Mouse (Mus musculus): Measurements from ENCODE around the gene Flrt1.
"Not testable (repeated sequence)": the region's sequence is repeated elsewhere in the genome, so short reads cannot be mapped to it uniquely, and the experiment has no call there.

Flrt1 gene

GRCm38 (mm10) chr19:7068136-7068535 is 37.4 kb downstream of the Flrt1 start:
- DNase-seq (ENCODE audit: low spot score): peak; percentile 80

DNA sequence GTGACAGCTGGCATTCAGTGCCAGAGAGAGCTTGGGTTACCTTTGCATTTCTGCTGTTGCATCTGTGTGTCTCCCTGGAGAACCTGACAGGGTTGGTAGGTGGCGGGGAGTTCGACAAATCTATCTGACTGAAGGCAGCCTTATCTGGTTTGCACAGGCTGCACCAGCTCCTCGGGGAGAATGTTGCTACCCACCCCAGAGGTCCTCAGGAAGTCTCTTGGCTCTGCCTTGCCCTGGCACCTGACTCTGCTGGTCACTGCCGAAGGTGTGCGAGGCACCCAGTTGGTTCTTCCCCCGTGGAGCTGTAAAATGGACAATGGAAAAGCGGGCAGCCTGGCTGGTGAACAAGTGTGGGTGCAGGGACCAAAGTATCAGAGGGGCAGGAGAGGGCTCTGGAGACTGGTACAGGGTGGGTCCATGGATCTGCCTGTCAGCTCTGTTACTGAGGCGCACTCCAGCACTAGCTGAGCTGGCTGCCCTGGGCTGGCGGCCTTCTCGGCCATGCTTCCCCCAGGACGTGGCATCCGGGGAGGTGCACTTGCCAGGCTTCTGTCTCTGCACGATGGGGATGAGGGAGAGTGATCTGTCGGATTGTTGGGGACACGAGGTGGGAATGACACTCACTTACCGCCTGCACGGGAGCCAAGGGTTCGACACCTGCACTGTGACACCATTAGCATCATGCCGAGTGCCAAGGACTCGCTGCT is 38.0 kb downstream of the Flrt1 start:
- DNase-seq (ENCODE audit: low spot score): no peak

GRCm38 (mm10) chr19:7066828-7067342 is 38.6 kb downstream of the Flrt1 start:
- DNase-seq (ENCODE audit: low spot score): no peak

- no peak for DNase-seq (ENCODE audit: low spot score)
These were observed 39.3 kb downstream of the Flrt1 start for GRCm38 (mm10) chr19:7066034-7066827.

- DNase-seq (ENCODE audit: low spot score): peak; percentile 70
These were observed 41.0 kb downstream of the Flrt1 start for GRCm38 (mm10) chr19:7064571-7064970.

DNA sequence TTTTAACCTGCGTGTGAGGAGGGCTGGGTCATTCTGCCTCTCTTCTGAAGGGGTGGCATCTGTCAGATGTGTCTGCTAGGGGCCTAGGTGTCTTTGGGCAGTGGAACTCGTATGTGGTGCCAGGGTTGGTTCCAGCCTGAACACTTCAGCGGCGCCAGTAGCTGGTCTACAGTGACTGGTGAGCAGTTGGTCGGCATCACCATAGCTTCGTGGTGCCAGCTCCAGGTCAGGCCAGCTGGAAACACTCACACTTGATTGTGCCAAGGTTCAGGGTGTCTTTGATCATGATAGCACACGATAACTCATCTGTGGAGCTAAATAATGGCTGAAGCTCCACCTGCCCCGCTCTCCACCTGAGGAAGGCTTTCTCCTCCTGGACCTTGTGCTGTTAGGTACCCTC is 42.6 kb downstream of the Flrt1 start:
- no peak for DNase-seq (ENCODE audit: low spot score)

DNA sequence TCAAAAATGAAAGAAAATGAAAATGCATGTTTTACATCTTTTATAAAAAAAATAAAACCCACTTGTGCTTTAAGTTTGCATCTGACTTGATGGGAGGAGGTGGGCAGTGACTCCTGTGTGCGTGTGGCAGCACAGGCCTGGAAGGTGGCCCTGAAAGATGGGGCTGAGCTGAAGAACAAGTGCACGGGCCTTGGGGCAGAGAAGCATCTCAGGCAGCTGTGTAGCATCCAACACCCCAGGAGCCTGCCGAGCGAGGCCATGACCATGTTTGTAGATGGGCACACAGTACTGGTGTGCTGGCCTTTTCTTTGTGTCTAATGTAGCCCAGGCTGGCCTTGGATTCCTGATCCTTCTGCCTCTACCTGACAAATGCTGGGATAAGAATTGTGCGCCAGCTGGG is 43.4 kb downstream of the Flrt1 start:
- no peak for DNase-seq (ENCODE audit: low spot score)

- DNase-seq (ENCODE audit: low spot score): no peak
These were observed 47.0 kb downstream of the Flrt1 start for GRCm38 (mm10) chr19:7058541-7058940.

- peak; percentile 57 for DNase-seq (ENCODE audit: low spot score)
These were observed 47.8 kb downstream of the Flrt1 start for GRCm38 (mm10) chr19:7057722-7058207.

DNA sequence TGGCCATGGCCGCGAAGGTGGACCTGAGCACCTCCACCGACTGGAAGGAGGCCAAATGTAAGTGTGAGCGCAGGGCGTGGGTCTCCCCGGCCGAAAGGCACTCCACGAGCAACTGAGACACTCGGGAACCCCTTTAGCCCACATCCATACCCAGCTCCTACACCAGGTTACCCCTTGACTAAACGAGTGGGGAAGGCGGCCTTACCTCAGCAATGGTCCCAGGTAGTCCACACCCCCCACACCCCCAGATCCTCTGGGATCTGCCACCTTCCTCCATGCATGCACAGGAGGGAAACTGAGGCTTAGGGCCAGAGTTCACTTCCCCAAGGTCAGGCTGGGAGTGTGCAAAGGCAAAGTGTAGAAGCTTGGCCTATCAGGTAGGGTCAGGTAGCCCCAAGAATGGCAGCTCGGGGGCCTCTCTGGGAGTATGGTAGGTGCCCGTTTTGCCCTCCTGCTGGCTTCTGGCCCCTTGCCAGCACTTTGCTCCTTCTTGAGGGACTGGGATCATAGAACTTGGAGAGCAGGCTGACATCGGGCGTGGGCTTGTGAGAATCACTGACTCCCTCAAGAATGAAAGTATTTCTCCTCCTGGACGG is 48.3 kb downstream of the Flrt1 start:
- no peak for DNase-seq (ENCODE audit: low spot score)

GRCm38 (mm10) chr19:7056248-7057087 is 49.1 kb downstream of the Flrt1 start, which contains the start of gene Macrod1:
TSS of gene Macrod1 (plus strand) at chr19:7056810.
- DNase-seq (ENCODE audit: low spot score): no peak

- DNase-seq (ENCODE audit: low spot score): no peak
These were observed 50.4 kb downstream of the Flrt1 start for GRCm38 (mm10) chr19:7055173-7055572.

- no peak for DNase-seq (ENCODE audit: low spot score)
These were observed 50.8 kb downstream of the Flrt1 start for GRCm38 (mm10) chr19:7054772-7055171.

- DNase-seq (ENCODE audit: low spot score): not testable (repeated sequence)
These were observed 52.1 kb downstream of the Flrt1 start for GRCm38 (mm10) chr19:7053382-7053781.

DNA sequence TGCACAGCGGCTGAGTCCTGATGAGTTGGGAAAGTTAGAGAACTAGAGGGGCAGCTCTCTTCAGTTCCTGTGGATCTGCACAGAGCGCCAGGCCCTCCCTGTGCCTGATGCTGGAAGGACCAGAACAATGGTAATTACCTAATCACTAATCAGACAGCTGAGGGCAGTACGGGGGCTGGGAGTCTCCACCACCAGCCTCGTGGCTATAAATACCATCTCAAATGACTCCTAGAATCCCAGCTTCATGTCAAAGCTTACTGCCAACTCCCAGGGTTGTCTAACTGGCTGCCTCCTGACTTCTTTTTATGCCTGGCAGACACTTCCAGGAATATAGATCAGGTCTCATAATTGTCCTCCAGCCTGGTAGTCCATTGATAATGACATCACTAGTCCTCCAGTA is 60.8 kb downstream of the Flrt1 start:
- DNase-seq (ENCODE audit: low spot score): no peak

DNA sequence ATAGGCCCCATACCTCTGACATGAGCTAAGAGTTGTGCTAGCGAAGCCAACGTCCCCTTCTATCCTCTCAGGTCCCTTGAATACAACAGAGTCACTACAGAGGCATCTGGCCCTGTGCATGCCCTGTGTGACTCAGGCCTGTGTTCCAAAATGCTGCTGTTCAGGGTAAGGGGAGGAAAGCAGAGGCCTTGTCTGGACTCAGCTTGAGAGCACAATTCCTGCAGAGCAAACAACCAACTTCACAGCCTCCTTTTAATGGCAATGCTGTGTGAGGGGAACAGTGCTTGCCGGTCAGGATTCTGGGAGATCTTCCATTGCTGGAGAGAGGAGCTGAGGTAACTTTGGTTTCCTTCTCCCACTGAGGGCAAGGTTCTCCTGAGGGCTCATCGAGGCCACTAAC is 61.2 kb downstream of the Flrt1 start:
- DNase-seq (ENCODE audit: low spot score): no peak

Measured in ovary, postnatal 10 days (tissue).